Mouse (Mus musculus) C2C12 (cell line): ENCODE results near the gene Cpm.

Experiments
- CEBPB ChIP-seq: IDR thresholded peaks from one replicate; pipeline ENCODE4 v1.6.1; 2011; ENCODE audit warnings: low read depth, mild to moderate bottlenecking, control low read depth, moderate library complexity
- CTCF ChIP-seq: IDR thresholded peaks from one replicate; pipeline ENCODE4 v1.5.1; 2011; ENCODE audit not compliant: control insufficient read depth, insufficient read depth, insufficient read length
- FOSL1 ChIP-seq: IDR thresholded peaks from one replicate; pipeline ENCODE4 v1.8.0; 2011; ENCODE audit warnings: mild to moderate bottlenecking, low read length; ENCODE audit not compliant: poor library complexity, insufficient read depth, severe bottlenecking
- MAX ChIP-seq: IDR thresholded peaks from one replicate; pipeline ENCODE4 v1.6.1; 2011; ENCODE audit warnings: mild to moderate bottlenecking, control low read depth
- MYOD1 ChIP-seq: IDR thresholded peaks from one replicate; pipeline ENCODE4 v1.6.1; 2011; ENCODE audit warnings: low read depth; ENCODE audit not compliant: control insufficient read depth, insufficient read length
- MYOG ChIP-seq: IDR thresholded peaks from one replicate; pipeline ENCODE4 v1.6.1; 2011; ENCODE audit not compliant: control insufficient read depth, insufficient read length; ENCODE audit errors: extremely low read depth
- USF1 ChIP-seq: IDR thresholded peaks from one replicate; pipeline ENCODE4 v1.6.1; 2011; ENCODE audit warnings: low read depth, mild to moderate bottlenecking, control low read depth, moderate library complexity

- no peak for TF ChIP-seq MAX
- TF ChIP-seq CTCF, result no peak
- TF ChIP-seq MYOD1, result no peak
- no peak for TF ChIP-seq USF1
- TF ChIP-seq MYOG, result no peak
- TF ChIP-seq CEBPB, result no peak
- no peak for TF ChIP-seq FOSL1
These were observed 55.2 kb downstream of the Cpm start for GRCm38 (mm10) chr10:117684298-117685170.
